Mouse (Mus musculus): ENCODE results near the gene Atp2a3.

Atp2a3 gene

DNA sequence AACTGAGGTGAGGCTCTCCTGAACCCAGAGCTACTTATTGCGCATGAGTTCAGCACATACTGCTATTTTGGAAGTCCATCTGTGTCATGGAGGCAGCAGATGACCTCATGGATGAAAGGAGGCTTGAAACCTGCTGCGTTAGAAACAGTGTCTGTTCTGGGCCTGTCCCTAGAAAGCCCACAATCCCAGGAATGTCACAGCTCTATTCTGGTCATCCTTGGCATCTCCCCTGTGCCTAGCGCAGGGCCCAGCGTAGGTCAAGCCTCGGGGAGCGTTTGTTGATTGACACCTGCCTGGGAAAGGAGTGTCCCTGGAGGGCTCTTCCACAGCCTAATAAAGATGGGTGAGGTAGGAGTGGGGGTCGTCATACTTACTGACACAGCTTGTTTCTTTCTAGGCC lies 75.1 kb downstream of the Atp2a3 start:
- DNase-seq (ENCODE audit: extremely low read depth, low read depth) = no peak

DNA sequence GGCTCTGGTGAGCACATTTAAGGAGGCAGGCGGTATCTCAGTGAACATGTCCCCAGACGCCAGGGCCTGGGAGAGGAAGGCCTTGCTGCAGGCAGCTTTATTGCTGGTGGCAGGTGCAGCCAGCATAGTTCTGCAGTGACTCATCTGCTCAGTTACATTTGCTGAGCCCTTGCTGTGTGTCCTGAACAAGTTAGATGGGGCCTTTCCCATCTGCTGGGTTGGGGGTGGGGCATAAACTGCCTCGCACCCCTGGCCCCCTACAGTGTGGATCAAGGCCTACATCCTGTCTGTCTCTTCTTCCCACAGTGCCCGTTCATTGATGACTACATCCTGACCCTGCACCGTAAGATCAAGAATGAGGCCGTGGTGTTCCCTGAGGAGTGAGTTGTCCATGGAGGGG lies 75.9 kb downstream of the Atp2a3 start:
- DNase-seq (ENCODE audit: extremely low read depth, low read depth) = no peak

DNA sequence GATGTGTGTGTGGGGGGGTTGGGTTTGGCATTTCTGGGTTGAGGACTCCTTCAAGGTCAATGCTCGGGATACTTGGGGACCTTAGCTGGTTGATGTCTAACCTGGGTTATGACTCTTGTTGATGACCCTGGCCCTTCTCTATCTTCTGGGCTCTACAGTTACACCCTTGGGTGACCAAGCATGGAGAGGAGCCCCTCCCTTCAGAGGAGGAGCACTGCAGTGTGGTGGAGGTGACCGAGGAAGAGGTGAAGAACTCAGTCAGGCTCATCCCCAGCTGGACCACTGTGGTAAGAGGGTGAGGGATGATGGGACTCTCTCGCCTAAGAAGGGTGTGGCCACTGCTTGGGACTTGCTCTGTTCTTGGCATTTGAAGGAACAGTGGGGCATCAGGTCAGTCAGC lies 76.7 kb downstream of the Atp2a3 start:
- no peak for DNase-seq (ENCODE audit: extremely low read depth, low read depth)

DNA sequence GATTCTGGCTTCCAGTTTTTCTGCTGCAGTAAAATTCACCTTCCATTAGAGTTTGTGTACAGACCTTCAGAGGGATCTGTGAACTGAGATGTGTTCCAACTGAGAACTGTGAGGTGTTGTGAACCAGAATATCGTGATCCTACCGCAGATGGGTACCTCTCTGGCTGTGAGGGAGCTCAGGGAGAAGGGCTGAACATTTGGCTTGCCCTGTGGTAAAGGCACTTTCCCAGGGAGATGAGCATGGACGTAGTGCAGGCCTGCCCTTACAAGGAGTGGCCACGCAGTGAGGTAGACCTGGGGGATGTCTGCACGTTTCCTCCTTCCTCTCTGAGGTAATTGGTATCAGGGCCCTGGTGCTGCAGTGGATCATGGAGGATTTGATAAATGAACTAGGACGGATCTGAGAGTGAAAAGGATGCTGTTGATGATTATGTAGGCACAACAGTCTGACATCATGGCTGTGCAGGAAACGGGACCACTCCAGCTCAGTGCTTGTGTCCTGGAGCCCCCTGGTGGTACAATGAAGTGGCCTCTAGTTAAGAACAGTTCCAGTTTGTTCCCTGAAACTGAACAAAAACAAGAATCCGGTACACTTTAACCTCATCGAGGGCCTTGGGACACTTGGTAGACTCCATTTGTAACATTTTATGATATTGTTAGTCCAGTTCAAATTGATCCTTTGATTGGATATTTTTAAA lies 78.3 kb downstream of the Atp2a3 start:
- no peak for DNase-seq (ENCODE audit: extremely low read depth, low read depth)
